Mouse (Mus musculus) regulatory T cell (primary cell): ENCODE measurements around the gene Palld.

Source experiments
- in situ Hi-C: fragments of 300-600 bp; cut with MboI, MseI; formaldehyde crosslinking; loops from one replicate; pipeline ENCODE4 v1.15.1; 2025; ENCODE audit warnings: high pct_unique_total_duplicates

Palld gene

DNA sequence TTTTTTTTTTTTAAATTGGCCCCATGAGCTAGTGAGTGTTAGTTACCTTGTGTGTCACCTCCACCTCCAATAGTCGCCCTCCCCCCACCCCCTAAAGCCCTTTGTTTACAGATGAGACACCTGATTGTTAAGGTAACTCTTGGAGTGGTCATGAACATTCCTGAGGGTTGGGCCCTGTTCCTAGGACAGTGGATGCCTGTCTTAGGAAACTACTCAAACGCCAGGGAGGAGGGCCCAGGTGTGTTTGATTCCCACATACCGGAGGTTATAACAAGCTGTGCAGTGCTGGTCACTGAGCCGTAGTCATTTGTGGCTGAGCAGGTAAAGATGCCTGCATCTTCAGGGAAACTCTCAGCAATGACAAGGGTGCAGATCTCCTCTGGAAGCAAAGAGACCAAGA, 215.4 kb downstream of the Palld start:
- in situ Hi-C loops, result no loop called here

DNA sequence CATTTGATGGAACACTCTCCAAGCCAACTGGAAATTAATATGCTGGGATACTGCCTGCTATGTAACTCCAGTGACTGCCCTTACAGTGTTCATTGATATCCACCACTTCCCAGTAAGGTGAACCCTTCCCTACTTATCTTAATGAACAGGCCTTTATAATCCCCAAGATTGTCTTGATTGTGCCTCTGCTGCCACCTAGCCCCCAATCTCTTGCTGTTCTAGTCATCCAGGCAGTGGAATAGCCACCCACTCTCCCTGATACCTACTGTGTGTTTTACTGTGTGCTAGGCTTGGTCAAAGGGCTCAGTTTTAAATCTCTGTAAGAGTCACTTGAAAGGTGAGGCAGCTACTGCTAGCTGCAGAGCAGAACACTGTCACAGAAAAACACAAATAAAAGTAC, 216.2 kb downstream of the Palld start:
- in situ Hi-C loops, result no loop called here

- in situ Hi-C loops, result no loop called here
Observed at GRCm38 (mm10) chr8:61685280-61685679, 217.2 kb downstream of the Palld start.

DNA sequence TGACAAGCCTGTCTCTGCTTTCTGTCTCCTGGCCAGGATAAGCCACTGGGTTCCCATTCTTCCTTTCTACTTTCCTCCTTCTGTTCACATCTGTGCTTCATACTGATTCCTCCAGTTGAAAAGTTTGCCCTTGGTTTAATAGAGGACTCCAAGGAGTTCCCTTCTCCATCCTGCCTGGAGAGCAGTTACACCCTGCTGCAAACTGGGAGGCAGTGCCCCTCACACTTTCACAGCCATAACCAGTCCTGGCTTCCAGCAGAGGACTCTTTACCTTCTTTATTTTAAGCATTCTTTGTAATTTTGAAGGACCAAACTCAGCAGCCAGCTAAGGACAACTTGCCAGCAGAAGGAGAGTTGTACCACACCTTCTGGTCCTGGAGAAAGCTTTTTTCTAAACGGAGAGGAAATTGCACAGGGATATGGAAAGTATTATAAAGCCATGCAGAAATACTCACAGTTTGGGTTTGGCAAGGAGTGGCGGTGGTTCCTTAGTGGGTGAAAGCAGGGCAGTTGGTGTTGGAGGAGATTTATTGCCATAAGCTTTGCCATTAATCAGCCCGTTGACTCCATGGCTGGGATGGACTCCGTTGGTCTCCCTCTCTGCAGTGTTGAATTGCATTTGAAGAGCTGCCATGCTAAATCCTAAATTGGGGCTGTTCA, 218.1 kb downstream of the Palld start:
- in situ Hi-C loops, result no loop called here

DNA sequence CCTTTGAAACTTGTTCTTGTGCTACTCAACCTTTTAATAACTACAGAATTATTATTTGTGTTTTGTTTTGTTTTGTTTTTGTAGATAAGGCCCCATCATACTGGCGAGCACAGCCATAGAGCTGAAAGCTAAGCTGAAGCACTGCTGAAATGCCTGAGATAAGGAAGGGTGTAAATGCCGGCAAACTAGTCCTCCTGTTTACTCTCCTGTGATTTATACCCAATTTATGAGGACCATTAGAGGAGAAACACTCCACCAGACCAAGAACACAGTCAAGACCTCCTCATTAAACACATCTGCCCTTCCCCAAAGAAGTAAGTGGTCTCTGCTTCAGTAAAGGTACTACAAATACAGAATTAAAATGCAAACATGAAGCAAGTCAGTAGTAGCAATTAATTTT, 219.6 kb downstream of the Palld start:
- in situ Hi-C loops, result no loop called here

DNA sequence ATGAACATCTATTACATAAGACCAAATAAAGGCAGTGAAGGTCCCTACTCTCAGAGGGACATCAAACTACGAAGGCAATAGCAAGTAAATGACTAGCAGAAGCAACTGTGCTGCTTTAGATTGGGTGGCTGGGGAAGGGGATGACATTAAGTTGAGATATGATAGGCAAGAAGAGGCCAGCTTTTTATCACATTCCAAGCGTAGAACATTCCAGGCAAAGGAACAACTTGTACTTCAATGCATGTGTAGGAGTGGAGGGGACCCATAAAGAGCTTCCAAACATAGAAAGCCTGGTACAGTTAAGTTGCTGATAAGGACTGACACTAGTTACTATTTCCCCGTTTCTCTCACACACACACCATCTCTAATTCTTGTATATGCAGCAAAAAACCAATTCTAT, 221.3 kb downstream of the Palld start:
- in situ Hi-C loops, result no loop called here

- in situ Hi-C loops, result no loop called here
Observed at GRCm38 (mm10) chr8:61677227-61677626, 225.3 kb downstream of the Palld start.

DNA sequence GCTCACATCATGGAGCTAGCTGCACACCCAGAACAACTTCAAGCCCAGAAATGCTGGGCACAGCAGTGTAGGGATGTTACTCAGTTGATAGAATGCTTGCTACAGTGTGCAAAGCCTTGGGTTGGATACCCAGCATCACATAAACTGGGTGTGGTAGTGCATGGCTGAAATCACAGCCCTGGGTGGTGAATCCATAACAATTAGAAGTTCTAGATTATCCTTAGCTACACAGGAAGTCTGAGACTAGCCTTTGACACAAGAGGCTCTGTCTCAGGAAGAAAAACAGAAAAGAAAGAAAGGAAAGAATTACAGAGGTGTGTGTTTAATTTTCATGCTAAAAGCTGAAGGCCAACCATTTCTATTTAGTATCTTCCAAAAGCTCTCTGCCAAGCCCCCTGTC, 231.3 kb downstream of the Palld start:
- in situ Hi-C loops, result no loop called here

DNA sequence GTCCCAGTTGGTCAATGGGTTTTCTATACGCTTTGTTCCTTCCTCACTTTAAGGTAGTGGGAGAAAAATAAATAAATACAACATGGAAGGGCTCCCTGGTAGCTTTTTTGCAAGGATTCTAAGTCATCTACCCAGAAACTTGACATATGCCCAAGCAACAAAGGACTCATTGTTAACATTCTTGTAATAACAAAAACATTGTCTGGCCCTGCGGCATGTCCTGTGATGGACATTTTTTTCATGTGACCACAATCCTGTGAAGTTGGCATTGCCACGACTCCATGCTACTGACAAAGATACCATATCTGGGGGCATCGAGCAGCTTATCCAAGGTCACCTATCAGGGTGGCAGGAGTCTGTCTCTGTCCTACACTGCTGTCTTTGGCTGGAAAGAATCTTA, 232.1 kb downstream of the Palld start:
- in situ Hi-C loops, result no loop called here

- in situ Hi-C loops, result no loop called here
Observed at GRCm38 (mm10) chr8:61666919-61667318, 235.6 kb downstream of the Palld start.

DNA sequence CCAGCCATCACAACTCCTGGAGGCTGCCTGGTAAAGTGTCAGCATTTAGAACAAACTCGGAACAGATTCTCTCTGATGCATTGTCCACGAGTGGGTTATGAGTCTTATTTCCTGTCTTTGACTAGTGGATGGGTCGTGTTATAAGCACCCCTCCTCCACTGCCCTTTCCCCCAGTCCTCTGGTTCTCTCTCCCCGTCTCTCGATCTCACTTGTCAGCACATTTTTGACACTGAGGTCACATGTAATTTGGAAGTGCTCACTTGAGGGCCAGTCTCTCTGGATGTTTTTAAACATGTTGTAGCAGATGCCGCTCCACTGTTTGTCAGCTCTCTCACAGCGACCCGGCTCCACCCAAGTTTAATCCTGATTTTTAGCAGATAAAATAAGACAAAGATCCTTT, 237.5 kb downstream of the Palld start:
- in situ Hi-C loops, result no loop called here

- in situ Hi-C loops, result no loop called here
Observed at GRCm38 (mm10) chr8:61664162-61664561, 238.3 kb downstream of the Palld start.

DNA sequence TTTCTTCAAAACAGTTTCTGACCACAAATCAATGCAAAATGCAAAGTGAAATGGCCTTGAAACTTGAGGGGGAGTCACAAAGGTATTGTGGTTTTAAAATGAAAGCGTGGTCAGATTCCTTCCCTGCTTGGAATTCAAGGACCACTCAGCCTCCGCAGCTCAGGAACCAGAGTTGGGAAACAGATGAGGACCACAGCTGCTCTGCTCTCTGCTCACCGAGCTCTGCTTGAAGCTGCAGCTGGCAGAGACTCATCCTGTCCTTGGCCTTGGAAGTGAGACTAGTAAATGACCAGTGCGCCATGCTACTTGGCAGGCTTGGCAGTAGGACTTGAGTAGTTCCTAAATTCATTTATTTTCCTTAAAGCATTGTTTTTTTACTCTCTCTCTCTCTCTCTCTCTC, 239.7 kb downstream of the Palld start:
- in situ Hi-C loops, result no loop called here

DNA sequence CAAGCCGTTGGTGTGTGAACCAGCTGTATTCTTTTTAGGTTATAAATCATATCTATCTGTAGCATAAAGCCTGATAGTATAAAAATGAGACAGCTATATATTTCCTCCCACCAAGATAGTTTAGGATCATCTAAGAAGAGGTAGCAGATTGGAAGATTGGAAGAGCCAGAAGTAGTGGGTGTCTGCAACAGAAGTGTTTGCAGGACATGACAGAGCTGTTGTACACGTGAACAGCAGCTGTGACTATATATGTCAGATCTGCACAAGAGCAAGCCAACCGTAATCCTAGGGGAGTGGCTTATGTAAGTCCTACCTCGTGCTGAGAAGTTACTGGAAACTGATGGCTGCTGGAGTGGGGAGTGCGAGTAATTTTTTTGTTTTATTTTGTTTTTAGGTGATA, 240.9 kb downstream of the Palld start:
- in situ Hi-C loops, result no loop called here

GRCm38 (mm10) chr8:61660961-61661360, 241.5 kb downstream of the Palld start:
- in situ Hi-C loops, result no loop called here

DNA sequence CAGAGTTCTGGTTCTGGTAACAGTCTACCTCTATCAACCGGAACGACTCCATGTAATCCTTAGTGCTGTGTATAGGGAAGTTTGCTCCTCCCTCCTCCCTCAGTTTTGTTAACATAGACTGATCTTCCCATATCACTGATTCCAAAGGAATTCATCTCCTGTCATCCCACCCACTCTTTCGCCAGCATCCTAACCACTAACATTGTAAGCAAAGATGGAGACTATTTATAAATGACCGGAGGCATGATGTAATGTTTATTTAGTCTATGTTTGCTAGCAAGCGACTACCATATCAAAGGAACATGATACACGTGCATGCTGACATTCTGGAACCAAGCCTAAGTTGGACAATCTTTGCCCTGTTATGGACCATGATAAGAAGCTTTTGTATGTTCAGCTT, 250.5 kb downstream of the Palld start:
- in situ Hi-C loops, result no loop called here

DNA sequence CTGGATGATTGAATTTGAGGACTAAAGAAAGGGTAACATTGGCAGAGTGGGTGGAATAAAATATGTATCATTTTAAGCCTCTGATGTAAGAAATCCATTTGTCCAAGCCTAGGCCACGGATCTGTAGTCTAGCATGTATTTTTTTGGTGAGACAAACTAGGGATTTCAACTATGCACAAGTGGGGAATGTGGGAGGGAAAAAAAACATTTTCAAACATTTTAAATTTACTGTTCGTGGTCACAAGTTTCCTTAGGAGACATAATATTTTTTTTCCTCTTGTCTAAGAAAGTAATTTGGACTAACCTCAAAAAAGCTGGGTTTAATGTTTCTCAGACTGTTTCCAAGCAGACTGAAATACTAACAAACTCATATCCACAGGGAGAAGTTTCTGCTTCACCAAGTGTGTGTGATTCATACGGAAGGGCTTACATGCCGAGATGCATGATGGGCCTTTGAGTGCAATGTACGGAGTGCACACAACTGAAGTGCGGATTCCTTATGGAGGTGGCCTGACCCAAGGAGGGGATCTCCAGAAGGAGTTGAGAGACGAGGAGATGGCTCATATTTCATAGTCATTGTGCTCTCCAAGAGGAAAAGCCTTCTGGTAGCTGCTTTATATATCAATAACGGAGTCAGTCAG, 256.2 kb downstream of the Palld start:
- in situ Hi-C loops, result no loop called here

DNA sequence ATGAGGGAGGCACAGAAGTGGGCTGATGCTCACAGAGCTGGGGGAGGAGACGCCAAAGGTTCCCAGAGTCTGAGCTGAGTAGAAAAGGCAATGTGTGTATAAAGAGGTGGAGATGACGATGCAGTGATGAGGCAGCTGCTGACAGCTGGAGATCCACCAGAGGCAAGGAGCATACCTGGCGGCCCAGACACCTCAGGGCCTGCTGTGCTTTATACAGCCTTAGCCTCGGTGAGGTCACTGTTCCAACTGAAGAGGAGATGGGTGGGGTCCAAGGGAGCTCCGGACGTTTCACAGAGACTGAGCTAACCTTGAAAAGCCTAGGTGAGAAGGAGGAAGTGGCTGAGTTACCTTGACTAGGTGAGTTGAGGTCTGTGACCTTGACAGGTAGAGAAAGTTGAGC, 256.8 kb downstream of the Palld start:
- in situ Hi-C loops, result no loop called here

GRCm38 (mm10) chr8:61643215-61643614, 259.3 kb downstream of the Palld start:
- in situ Hi-C loops, result no loop called here

- in situ Hi-C loops, result no loop called here
Observed at GRCm38 (mm10) chr8:61642358-61642847, 260.1 kb downstream of the Palld start.

- in situ Hi-C loops, result no loop called here
Observed at GRCm38 (mm10) chr8:61639596-61639995, 262.9 kb downstream of the Palld start.

GRCm38 (mm10) chr8:61639008-61639407, 263.5 kb downstream of the Palld start:
- in situ Hi-C loops, result no loop called here

GRCm38 (mm10) chr8:61637736-61638135, 264.8 kb downstream of the Palld start:
- in situ Hi-C loops, result no loop called here

DNA sequence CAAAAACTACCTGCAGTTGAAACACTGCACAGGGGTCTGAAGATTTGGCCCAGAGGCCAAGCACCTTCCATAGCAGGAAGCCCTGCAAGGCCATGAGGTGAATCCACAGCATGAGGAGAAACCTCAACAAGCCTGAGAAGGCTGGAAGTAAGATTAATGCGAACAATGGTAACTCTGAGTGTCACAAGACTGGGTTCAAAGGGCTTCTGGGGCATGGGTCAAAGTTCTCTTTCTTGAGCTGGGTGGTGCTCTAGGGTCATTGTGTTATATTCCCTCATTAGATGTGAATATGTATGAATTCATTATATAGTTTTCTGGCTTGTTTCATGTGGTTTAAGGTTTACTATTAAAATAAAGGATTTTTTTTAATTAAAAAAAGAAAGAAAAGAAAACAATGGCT, 267.7 kb downstream of the Palld start:
- in situ Hi-C loops, result no loop called here
